Mouse (Mus musculus) heart, postnatal 0 days (tissue): ENCODE measurements around the gene Tmco4. TPM values are rescaled to one million over a fixed set of nuclear protein-coding genes. Genes with fewer than 3 reads are reported as not detected.

ENCODE experiments used
- ATAC-seq: fragments of 200-750 bp; cut with Nextera tagmentation; 2 replicates; pipeline ENCODE4 v1.8.0; 2017; ENCODE audit warnings: low read depth, moderate number of reproducible peaks, moderate library complexity; ENCODE audit not compliant: insufficient read depth
- DNase-seq: peaks from one replicate; pipeline ENCODE4 v3.0.0-alpha.2; 2016; ENCODE audit warnings: low spot score
- H3K27ac ChIP-seq: fragments of 300-500 bp; sonication (generic); 2 replicates; pipeline ENCODE4 v1.5.1; 2014; ENCODE audit warnings: low read depth, mild to moderate bottlenecking
- H3K27me3 ChIP-seq: fragments of 300-500 bp; sonication (generic); 2 replicates; pipeline ENCODE4 v1.6.1; 2014; ENCODE audit warnings: low read length, mixed read lengths; ENCODE audit not compliant: control insufficient read depth, insufficient read depth
- H3K36me3 ChIP-seq: fragments of 300-500 bp; sonication (generic); replicated peaks from 2 replicates; pipeline ENCODE4 v1.6.1; 2014; ENCODE audit warnings: low read length, mixed read lengths; ENCODE audit not compliant: control insufficient read depth, insufficient read depth
- H3K4me1 ChIP-seq: fragments of 300-500 bp; sonication (generic); 2 replicates; pipeline ENCODE4 v1.6.1; 2014; ENCODE audit warnings: antibody characterized with exemption; ENCODE audit not compliant: control insufficient read depth, insufficient read depth
- H3K4me2 ChIP-seq: fragments of 300-500 bp; sonication (generic); 2 replicates; pipeline ENCODE4 v1.6.1; 2014; ENCODE audit warnings: low read depth, mild to moderate bottlenecking, low read length, moderate library complexity
- H3K4me3 ChIP-seq: fragments of 300-500 bp; sonication (generic); 2 replicates; pipeline ENCODE4 v1.5.1; 2014; ENCODE audit warnings: low read depth, low read length
- H3K9ac ChIP-seq: fragments of 300-500 bp; sonication (generic); replicated peaks from 2 replicates; pipeline ENCODE4 v1.6.1; 2014; ENCODE audit warnings: low read depth, low read length, mixed read lengths
- H3K9me3 ChIP-seq: fragments of 300-500 bp; sonication (generic); replicated peaks from 2 replicates; pipeline ENCODE4 v1.6.1; 2016; ENCODE audit warnings: low read length; ENCODE audit not compliant: control insufficient read depth
- CTCF ChIP-seq: IDR thresholded peaks from 2 replicates; pipeline ENCODE4 v1.5.1; 2016; ENCODE audit warnings: antibody characterized with exemption, control low read depth, low read depth
- EP300 ChIP-seq: IDR thresholded peaks from 2 replicates; pipeline ENCODE4 v1.6.1; 2016; ENCODE audit warnings: antibody characterized with exemption, low read depth
- WGBS: fragments of 180-500 bp; shearing (Covaris S2); extraction: QIAGEN DNeasy Blood & Tissue Kit; methylation state at CpG from one replicate; pipeline ENCODE4 v1.1.7; 2014; 5-methylcytosine and 5-hydroxymethylcytosine counted together
- polyA plus RNA-seq: library from polyadenylated mRNA; unstranded; fragments of >200 nt; fragmentation: Nextera tagmentation; extraction: Ambion mirVana; gene quantifications from 2 replicates; pipeline ENCODE4 v1.2.1, GENCODE M21; 2015
- total RNA-seq: library from RNA; depleted of rRNA; stranded (reverse); fragments of >200 nt; gene quantifications from 2 replicates; pipeline ENCODE4 v1.2.3, GENCODE M21; 2014; ENCODE audit warnings: low replicate concordance; rRNA removed

The Tmco4 gene
- total and polyA plus RNA-seq, 2 experiments from 2014 or later, result 7.7 to 16.9 TPM

GRCm38 (mm10) chr4:139095406-139095805 lies 122.7 kb downstream of the Tmco4 start:
- ATAC-seq, result no peak
- 25% methylated on average over 1 of the region's 1 CpGs for WGBS

DNA sequence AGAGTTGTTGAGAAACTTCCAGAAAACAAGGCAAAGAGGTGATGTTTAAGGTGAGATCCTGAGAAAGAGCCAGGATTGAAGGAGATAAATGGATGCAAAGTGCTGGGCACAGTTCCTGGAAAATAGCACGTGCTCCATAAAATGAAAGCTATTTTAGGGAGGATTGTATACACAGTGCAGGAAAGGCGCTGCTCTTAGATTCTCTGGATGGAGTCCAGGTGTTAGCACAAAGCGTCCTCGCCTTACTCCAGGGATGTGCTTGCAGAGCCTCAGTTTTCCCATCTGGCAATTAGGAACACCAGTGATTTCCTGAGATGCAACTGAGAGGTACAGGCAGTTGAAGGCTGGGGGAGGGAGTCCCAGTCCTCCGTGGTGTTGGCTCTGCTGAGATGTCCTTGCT lies 123.5 kb downstream of the Tmco4 start:
- H3K9me3 ChIP-seq, result no peaks in the 10 kb centered on the region
- DNase-seq, result no peak
- H3K4me1 ChIP-seq, result peaks cover 20% of the 10 kb centered on the region
- no peak overlapping the region for H3K4me2 ChIP-seq
- no peak overlapping the region for H3K27ac ChIP-seq
- TF ChIP-seq CTCF (no peak), EP300 (no peak)
- no peak for ATAC-seq
- no peaks in the 10 kb centered on the region for H3K36me3 ChIP-seq
- 22% methylated on average over 5 of the region's 5 CpGs for WGBS
- H3K9ac ChIP-seq, result no peak overlapping the region
- peaks cover 16% of the 10 kb centered on the region; the same call in 1 of the 2 replicates for H3K27me3 ChIP-seq
- H3K4me3 ChIP-seq, result no peak overlapping the region

More at GRCm38 (mm10) chr4:139095406-139095805, 122.7 kb downstream of the Tmco4 start:
- no peaks in the 10 kb centered on the region for H3K9me3 ChIP-seq
- no peak for TF ChIP-seq CTCF
- no peak overlapping the region for H3K4me2 ChIP-seq
- H3K4me1 ChIP-seq, result peaks cover 20% of the 10 kb centered on the region
- no peaks in the 10 kb centered on the region for H3K36me3 ChIP-seq
- no peak overlapping the region for H3K4me3 ChIP-seq
- no peak overlapping the region for H3K9ac ChIP-seq
- H3K27me3 ChIP-seq, result peaks cover 16% of the 10 kb centered on the region; the same call in 1 of the 2 replicates
- H3K27ac ChIP-seq, result no peak overlapping the region
- no peak for DNase-seq

GRCm38 (mm10) chr4:139100326-139100725 lies 127.6 kb downstream of the Tmco4 start:
- Histone ChIP-seq H3K36me3 (peaks cover 28% of the 10 kb centered on the region), H3K4me3 (no peak overlapping the region), H3K9me3 (no peaks in the 10 kb centered on the region), H3K27me3 (no peaks in the 10 kb centered on the region), H3K4me1 (peaks cover 13% of the 10 kb centered on the region), H3K27ac (no peak overlapping the region), H3K4me2 (no peak overlapping the region), H3K9ac (no peak overlapping the region)
- 90% methylated on average over 8 of the region's 8 CpGs for WGBS
- ATAC-seq, result no peak
- DNase-seq, result no peak
- TF ChIP-seq CTCF, result no peak
- TF ChIP-seq EP300, result no peak

GRCm38 (mm10) chr4:139101546-139101945 lies 128.9 kb downstream of the Tmco4 start:
- H3K4me2 ChIP-seq, result no peak overlapping the region
- H3K4me3 ChIP-seq, result no peak overlapping the region
- no peaks in the 10 kb centered on the region for H3K9me3 ChIP-seq
- no peak overlapping the region for H3K27ac ChIP-seq
- no peaks in the 10 kb centered on the region for H3K27me3 ChIP-seq
- ATAC-seq, result no peak
- TF ChIP-seq CTCF (no peak), EP300 (no peak)
- peaks cover under 1% of the 10 kb centered on the region; the same call in 1 of the 2 replicates for H3K4me1 ChIP-seq
- no peak for DNase-seq
- WGBS, result 61% methylated on average over 6 of the region's 6 CpGs
- H3K36me3 ChIP-seq, result peaks cover 28% of the 10 kb centered on the region
- H3K9ac ChIP-seq, result no peak overlapping the region

- Histone ChIP-seq H3K9ac (no peak overlapping the region), H3K27ac (no peak overlapping the region), H3K36me3 (peaks cover 28% of the 10 kb centered on the region), H3K9me3 (no peaks in the 10 kb centered on the region), H3K4me2 (no peak overlapping the region), H3K4me1 (0 out of 2 replicates have a peak, but pooled peaks cover 2% of the 10 kb centered on the region), H3K4me3 (no peak overlapping the region), H3K27me3 (no peaks in the 10 kb centered on the region)
- 93% methylated on average over 1 of the region's 1 CpGs for WGBS
- no peak for DNase-seq
- ATAC-seq, result no peak
- no peak for TF ChIP-seq EP300
- TF ChIP-seq CTCF, result no peak
These were observed 132.8 kb downstream of the Tmco4 start for GRCm38 (mm10) chr4:139105453-139105852.

Other genes with a start within 250 kb of the Tmco4 start
- 1.0 TPM in 1 of 2 replicates, not detected in the other for gene Pla2g2c, start 248.1 kb upstream of the Tmco4 start, total RNA-seq
- gene Pla2g2c, start 248.1 kb upstream of the Tmco4 start, polyA plus RNA-seq, result 0.11 and 0.27 TPM in 2 replicates
- 1.9 and 2.0 TPM in 2 replicates for gene Ubxn10, start 235.7 kb upstream of the Tmco4 start, total RNA-seq
- gene Ubxn10, start 235.7 kb upstream of the Tmco4 start, polyA plus RNA-seq, result 0.98 and 1.0 TPM in 2 replicates
- not detected in 2 replicates for gene Pla2g2f, start 215.3 kb upstream of the Tmco4 start, total RNA-seq
- not detected in 2 replicates for gene Pla2g2f, start 215.3 kb upstream of the Tmco4 start, polyA plus RNA-seq
- not detected in 2 replicates for gene Pla2g2d, start 197.2 kb upstream of the Tmco4 start, total RNA-seq
- gene Pla2g2d, start 197.2 kb upstream of the Tmco4 start, polyA plus RNA-seq, result not detected in 2 replicates
- 1.6 and 9.2 TPM in 2 replicates for gene Pla2g5, start 109.4 kb upstream of the Tmco4 start, total RNA-seq
- 4.7 and 6.2 TPM in 2 replicates for gene Pla2g5, start 109.4 kb upstream of the Tmco4 start, polyA plus RNA-seq
- gene Gm13030, start 98.9 kb upstream of the Tmco4 start, total RNA-seq, result not detected in 2 replicates
- not detected in 2 replicates for gene Gm13030, start 98.9 kb upstream of the Tmco4 start, polyA plus RNA-seq
- gene Pla2g2e, start 94.9 kb upstream of the Tmco4 start, total RNA-seq, result not detected in 2 replicates
- 0.15 and 0.30 TPM in 2 replicates for gene Pla2g2e, start 94.9 kb upstream of the Tmco4 start, polyA plus RNA-seq
- 5.8 and 12.4 TPM in 2 replicates for gene Otud3, start 58.9 kb upstream of the Tmco4 start, total RNA-seq
- gene Otud3, start 58.9 kb upstream of the Tmco4 start, polyA plus RNA-seq, result 3.5 and 4.1 TPM in 2 replicates
- gene Rnf186, start 5.8 kb upstream of the Tmco4 start, total RNA-seq, result not detected in 2 replicates
- gene Rnf186, start 5.8 kb upstream of the Tmco4 start, polyA plus RNA-seq, result 0.10 TPM in 1 of 2 replicates, not detected in the other
- gene Htr6, start 102.7 kb downstream of the Tmco4 start, total RNA-seq, result not detected in 2 replicates
- not detected in 2 replicates for gene Htr6, start 102.7 kb downstream of the Tmco4 start, polyA plus RNA-seq
- 33.2 and 55.8 TPM in 2 replicates for gene Nbl1, start 120.1 kb downstream of the Tmco4 start, total RNA-seq
- 14.2 and 16.8 TPM in 2 replicates for gene Nbl1, start 120.1 kb downstream of the Tmco4 start, polyA plus RNA-seq
- 29.2 and 33.2 TPM in 2 replicates for gene Minos1, start 158.2 kb downstream of the Tmco4 start, total RNA-seq
- gene Minos1, start 158.2 kb downstream of the Tmco4 start, polyA plus RNA-seq, result 1,270 and 1,334 TPM in 2 replicates
- 131 and 177 TPM in 2 replicates for gene Capzb, start 220.0 kb downstream of the Tmco4 start, total RNA-seq
- gene Capzb, start 220.0 kb downstream of the Tmco4 start, polyA plus RNA-seq, result 355 and 363 TPM in 2 replicates